Mouse (Mus musculus) ovary, adult 18-20 months (tissue): ENCODE measurements around the gene Marcksl1.

Experiments used
- DNase-seq: peaks from one replicate; pipeline ENCODE4 v3.0.0; 2022; ENCODE audit warnings: low spot score, mixed read lengths

The Marcksl1 gene

GRCm38 (mm10) chr4:129557256-129557808 lies 44.0 kb downstream of the Marcksl1 start:
- no peak for DNase-seq

- no peak for DNase-seq
Measured at GRCm38 (mm10) chr4:129558321-129558955, 45.1 kb downstream of the Marcksl1 start.

- DNase-seq, result no peak
Measured at GRCm38 (mm10) chr4:129561184-129561583, 47.8 kb downstream of the Marcksl1 start.

GRCm38 (mm10) chr4:129563718-129564117 lies 50.3 kb downstream of the Marcksl1 start:
- DNase-seq, result no peak

GRCm38 (mm10) chr4:129565139-129565538 lies 51.8 kb downstream of the Marcksl1 start:
- no peak for DNase-seq
